Mouse (Mus musculus) T-helper 2 cell (primary cell): ENCODE results near the gene Zbtb32.

ENCODE experiments used
- in situ Hi-C: fragments of 300-600 bp; cut with MboI, MseI; formaldehyde crosslinking; loops from one replicate; pipeline ENCODE4 v1.15.1; 2025; ENCODE audit warnings: high pct_unique_total_duplicates

The Zbtb32 gene

DNA sequence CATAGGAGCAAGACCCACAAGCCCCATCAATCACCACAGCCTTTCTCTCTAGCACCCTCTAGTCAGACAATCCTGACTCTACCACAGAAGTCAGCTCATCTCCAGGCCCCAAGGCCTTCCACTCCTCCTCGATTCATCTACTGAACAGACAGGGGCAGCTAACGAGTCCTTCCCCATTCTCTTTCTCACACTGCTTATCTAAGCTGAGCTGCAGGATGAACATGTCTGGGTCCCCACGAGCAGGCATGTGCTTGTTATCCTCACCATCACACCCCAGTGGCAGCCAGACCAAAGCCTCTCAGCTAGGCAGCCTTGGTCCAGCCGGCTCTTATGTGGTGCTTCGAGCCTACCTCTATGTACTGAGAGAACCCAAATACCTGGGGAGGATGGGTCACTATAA lies 26.3 kb downstream of the Zbtb32 start:
- in situ Hi-C loops: loop anchor here (10.0 kb wide), 1 partner anchor 1408 kb away; no protein-coding TSS in a partner anchor

DNA sequence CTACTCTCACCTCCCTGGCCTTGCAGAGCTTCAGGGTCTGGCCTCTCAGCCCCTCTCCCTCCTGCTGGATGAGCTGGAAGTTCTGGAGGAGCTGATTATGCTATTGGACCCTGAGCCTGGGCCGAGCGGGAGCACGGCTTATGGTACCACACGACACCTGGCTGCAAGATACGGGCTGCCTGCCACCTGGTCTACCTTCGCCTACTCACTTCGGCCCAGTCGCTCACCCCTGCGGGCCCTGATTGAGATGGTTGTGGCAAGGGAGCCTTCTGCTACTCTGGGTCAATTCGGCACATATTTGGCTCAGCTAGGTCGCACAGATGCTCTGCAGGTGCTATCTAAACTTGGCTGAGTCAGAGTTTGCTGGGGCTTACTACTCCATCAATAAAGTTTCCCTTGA lies 31.2 kb downstream of the Zbtb32 start:
- in situ Hi-C loops: no loop called here

DNA sequence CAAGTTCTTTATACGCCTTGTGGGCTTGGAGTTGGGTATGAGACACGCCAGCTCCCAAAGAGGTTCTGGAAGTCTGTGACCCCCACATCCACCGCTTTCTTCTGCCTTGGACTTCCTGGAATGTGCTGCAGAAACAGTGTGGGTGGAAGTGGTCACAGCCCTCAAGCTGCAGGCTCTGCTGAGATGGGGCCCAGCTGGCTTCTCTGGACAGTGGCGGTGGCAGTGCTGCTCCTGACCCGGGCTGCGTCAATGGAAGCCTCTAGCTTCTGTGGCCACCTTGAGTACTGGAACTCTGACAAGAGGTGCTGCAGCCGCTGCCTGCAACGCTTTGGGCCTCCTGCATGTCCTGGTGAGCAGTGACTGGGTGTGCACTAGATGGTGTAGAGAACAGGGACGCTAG lies 32.7 kb downstream of the Zbtb32 start:
- in situ Hi-C loops: no loop called here

DNA sequence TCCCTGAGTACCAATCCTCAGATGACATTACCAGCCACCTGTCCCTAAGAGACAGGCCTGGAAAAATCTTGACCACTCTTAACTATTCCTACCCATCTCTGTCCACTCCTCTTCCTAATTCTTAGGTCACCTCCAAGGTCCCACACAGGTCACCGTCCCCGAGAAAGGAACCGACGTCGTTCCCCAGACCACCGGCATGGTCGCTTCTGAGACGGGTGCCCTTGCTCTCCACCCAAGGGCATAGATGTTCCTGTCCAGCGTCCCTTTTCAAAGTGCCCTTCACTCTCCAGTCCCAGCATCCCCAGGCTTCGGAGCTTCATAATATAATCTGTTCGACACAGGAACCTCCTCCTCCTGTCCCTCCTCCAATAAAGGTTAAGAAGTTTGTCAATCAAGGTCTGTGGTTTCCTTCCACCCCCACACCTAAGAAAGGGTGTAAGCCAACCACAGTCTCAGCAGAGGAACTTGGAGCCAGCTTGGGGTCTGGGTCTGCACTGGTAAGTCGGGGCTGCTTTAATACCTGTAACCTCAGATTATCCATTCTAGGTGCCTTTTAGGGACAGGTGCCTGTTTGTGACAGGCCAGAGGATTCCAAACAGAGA lies 33.6 kb downstream of the Zbtb32 start, which contains the start of gene Igflr1:
Gene Igflr1, plus strand, starts transcription at position 458 of the 602 bp plus-strand sequence.
- in situ Hi-C loops: no loop called here

DNA sequence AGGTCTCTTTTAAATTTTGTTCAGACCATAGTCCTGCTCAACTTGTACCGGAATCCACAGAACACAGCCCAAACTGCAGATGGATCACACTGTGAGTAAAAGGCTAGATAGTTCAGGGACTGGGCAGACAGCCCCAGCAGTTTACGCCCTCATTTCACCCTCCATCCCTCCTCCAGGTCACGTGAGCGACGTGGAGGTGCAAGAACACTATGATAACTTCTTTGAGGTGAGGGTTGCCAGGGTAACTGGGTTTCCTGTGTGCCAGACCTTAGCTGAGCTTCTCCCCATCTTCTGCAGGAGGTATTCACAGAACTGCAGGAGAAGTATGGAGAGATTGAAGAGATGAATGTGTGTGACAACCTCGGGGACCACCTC lies 34.8 kb downstream of the Zbtb32 start:
- in situ Hi-C loops: no loop called here

DNA sequence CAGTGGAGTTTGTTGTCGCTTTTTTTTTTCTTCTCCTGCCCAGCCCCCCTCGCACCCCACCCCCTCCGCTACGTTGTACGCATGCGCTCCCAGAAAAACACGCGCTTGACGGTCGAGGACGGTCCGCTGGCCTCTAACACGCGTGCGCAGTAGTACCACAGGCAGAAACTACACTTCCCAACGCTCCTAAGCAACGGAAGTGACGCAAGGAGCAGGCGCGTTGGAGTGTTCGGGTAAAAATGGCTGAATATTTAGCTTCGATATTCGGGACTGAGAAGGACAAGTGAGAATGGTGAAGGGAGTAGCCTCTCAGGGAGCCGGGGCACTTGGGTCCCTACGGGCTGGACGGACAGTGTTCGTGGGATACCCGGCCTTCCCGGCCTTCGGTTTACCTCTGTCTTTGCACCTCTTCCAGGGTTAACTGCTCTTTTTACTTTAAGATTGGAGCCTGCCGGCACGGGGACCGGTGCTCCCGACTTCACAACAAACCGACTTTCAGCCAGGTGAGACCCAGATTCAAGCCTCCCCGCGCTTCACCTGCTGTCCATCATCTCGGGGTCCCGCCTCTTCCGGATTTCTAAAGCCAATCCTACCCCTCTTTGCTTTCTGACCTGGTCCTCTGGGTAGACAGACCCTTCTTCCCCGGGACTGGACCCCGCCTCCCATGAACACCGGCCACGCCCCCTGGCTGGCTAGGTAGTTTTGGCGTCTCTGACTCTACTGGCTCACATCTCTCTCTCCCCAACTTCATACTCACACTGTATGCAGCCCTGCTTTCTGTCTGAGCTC lies 35.4 kb downstream of the Zbtb32 start, which contains the start of the genes U2af1l4, Gm49396 and Psenen:
Gene U2af1l4, plus strand, starts transcription at position 185 of the 789 bp plus-strand sequence.
Gene Gm49396, plus strand, starts transcription at position 228 of the 789 bp plus-strand sequence.
Gene Psenen, minus strand, starts transcription at position 511 of the 789 bp plus-strand sequence.
- in situ Hi-C loops: no loop called here

DNA sequence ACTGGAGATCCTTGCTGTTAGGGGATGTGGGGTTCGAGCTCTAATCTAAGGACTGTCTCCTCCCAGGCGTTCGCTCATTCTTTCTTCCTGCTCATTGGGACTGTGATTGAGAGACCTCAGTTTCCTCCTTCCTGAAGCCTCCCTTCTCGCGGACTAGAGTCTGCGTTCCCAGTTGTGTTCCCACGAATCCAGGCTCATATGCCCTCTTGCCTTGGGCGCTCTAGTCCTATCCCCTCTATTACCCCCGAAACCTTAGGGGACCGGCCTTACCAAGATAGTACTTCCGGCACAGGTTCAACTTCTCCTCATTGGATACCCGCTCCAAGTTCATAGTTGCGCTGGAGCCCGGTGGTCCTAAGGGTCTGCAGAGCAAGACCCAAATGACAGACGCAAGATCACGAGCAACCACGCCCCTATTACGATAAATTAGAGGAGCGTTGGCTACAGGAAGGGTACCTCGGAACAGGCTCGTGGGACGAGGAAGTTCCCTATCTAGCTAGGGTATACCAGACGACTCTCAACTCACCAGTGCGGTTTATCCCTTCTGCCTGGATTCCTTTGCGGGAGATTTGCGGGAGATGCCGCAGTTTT lies 36.1 kb downstream of the Zbtb32 start:
- in situ Hi-C loops: no loop called here

DNA sequence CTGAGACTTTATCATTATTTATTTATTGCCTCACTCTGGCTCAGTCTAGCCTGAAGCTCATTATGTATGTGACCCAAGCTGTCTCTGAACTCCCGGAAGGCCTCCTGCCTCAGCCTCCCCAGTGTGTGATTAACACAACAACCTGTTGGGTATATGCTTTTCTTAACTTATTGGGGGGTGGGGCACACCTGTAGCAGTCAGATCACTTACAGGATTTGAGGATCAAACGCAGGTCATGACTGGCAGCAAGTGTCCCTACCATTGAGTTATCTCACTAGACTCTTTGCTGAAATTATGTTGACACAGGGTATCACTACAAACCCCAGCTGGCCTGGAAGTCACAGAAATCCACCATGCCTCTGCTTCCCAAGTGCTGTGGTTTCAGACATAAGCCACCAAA lies 38.4 kb downstream of the Zbtb32 start:
- in situ Hi-C loops: no loop called here

DNA sequence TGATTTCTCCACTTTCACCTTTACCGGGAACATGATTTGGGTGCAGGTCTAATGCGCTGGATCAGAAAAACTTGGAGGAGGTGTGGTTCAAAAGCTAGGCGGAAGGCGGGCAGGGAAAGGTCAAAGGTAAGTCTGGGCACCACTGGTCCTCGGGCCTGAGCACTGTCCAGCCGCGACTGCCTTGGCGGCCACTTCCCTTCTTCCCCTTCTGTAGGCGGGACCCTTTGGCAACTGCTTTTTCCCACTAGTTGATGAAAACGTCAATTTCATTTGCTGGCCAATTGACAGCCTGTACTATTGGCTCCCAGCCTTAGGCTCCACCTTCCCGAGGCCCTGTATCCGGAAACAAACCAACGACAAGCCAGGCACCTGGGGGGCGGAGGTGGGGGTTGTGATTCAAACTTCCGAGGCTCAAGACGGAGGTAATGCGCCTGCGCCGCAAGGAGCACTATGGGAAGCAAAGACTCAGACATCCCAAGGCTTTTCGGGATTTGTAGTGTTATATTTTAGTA lies 39.2 kb downstream of the Zbtb32 start, which contains the start of gene Lin37:
Gene Lin37, minus strand, starts transcription at position 396 of the 512 bp plus-strand sequence.
- in situ Hi-C loops: no loop called here

DNA sequence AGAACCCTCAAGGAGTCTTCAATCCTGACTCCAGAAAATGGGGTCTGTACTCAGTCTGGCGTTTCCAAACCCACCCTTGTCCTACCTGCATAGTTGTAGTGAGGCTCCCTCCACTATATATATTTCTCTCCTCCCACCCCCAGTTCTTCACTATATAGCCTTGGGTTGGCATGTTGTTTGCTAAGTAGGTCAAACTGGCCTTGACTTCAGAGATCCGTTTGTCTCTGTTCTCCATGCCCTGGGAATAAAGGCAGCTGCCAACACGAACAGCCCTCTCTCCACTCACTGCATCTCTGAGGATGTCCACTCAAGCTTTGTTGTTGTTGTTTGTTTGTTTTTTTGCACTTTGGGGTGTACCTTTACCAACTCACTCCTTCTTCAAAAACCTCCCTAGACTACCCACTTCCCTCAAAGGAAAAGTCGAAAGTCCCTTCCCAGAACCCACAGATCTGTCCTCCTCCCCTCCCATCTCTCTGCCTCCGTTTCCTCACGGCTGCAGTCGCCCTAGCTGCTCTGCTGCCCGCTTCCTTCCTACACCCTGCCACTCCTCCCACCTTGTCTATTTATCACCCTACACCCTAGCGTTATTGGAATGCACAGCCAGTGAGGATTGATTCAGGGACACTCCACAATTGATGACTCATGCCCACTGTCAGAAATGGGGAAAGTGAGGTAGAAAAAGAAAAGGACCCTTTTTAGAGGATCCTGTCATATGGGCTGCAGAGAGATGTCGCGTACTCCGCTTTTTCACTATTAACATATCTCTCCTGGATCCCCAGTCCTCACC lies 39.9 kb downstream of the Zbtb32 start:
- in situ Hi-C loops: no loop called here

DNA sequence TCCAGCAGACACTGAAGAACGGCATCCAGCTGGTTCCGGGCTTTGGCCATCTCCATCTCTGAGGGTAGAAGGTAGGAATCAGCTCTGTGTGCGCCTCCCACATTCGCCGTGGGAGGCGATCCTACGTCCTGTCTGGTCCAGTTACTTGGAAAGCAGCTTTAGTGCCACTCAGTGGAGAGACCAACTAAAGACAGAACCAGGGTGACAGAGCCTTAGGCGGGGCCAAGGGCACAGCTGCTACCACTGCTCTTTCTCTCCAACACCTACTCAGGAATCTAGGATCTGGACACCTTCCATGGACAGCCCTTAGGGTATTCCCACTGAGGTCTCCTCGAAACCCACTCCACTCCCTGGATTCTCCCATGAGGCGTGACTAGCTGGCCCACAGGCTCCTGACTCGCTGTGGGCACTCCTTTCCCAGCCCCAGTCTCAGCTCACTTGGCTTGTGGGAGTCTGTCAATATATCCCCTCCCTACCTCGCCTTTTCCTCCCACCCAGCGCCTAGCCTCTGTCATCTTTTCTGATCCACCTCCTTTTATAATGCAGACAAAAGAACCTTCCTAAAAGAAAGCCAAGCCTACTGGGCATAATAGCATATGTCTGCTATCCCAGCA lies 40.7 kb downstream of the Zbtb32 start:
- in situ Hi-C loops: no loop called here

DNA sequence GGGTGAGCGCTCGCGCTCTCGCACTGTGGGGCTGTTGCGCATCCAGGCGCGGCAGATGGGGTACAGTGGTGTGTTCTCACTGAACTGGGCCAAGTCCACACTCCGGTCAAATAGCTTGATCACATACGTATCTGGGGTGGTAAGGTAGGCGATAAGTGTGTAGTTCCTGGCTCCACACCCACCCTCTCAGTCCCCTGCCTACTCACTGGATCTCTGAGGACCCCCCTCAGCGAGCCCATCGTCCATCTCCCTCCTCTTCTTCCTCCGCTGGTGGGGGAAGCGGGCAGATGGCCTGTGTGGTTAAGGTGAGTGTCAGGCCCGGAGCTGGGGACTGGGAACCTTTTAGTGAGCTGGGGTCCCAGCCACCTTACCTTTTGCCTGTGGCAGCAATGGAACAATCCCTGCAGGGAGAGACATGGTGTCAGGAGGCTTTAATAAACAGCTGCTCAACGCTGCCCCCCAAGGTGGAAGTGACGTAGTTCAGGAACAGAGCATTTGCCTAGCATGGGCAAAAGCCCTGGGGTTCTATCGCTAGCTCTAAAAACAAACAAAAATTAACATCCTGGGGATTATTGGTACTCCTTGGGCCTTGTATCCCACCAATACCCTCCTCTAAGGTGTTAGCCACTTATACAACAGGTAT lies 41.7 kb downstream of the Zbtb32 start:
- in situ Hi-C loops: no loop called here

DNA sequence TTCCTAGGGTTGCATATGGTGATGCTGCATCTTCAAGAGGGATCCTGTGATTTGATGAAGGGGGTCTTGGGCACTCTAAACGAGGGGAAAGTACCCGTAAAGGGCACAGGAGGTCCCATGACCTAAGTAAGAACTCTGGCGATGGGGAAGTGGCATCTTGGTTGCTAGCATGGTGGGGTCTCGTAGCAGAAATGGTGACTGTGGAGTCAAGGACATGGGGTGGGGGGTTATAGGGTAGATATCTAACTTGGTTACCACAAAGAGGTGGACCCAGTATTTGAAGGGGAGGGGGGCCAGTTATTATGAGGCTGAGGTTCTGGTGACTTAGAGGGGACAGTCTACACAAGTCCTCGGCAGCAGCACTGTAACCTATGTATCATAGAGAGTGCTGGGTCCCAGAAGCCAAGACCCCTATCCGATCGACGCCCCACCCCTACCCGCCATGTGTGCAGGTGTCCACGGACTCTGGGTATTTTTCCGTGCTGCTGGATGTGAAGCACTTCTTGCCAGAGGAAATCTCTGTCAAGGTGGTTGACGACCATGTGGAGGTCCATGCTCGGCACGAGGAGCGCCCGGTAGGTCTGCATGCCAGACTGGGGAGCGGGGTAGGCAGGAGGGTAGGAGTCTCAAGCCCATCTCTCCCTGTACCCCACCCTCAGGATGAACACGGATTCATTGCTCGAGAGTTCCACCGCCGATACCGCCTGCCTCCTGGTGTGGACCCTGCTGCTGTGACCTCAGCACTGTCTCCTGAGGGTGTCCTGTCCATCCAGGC lies 44.7 kb downstream of the Zbtb32 start:
- in situ Hi-C loops: no loop called here

DNA sequence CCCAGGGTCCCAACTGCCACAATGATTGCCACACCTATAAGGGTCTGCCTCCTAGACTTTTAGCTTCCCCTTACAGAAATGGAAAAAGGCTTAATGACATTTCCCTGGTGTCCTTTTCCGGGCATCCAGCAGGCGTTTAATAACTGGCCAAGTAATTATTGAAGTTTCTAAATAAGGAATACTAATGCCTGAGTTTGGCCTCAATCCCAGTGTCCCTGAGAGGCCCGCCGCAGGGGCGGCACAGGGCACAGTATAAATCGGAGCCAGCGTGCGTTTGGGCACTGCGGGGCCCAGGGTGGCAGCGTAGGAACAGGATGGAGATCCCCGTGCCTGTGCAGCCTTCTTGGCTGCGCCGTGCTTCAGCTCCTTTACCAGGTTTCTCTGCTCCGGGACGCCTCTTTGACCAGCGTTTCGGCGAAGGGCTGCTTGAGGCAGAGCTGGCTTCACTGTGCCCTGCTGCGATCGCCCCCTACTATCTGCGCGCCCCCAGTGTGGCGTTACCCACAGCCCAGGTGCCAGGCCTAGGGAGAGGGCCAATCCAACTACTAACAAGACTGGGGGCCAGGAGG lies 45.6 kb downstream of the Zbtb32 start:
- in situ Hi-C loops: no loop called here

DNA sequence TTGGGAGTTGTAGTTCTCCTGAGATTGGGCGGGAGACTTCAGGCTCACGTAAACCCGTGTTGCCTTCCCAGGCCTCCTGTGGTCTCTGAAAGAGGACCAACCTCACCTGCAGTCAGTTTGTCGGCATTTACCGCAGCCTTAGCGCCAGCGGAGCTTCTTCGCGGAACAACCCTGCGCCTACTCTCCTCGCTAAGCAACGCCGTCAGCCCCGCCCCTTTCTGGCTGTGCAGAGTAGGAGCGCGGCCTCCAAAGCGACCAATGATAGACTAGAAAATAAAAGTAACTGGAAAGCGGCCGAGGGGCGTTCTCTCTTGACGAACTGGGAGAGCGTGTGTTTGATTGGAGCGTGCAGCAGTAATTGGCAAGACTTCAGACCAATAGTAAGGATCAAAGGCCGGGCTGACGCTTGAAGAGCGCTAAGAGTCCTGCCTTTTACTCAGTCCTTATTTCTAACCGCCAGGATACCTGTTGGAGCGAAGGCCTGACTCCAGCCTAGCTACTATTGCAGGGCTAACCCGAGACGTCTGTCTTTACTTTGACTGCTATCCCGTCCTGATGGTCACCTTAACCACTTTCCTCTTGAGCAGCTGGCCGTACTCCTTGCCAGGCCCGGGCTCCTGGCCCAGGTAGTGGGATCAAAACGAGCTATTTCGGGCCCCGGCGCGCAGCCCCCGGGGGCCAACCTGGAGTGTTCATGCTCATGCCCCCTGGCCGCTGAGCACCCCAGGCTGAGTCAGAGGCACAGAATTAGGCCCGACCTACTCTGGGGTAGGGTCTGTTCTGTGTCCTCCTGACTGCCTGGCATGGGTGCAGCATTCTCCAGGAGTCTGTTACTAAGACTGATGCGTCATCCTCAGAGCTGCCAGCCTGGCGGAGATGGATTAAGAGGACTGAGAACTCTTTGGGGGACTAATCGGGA lies 46.3 kb downstream of the Zbtb32 start, which contains the start of the genes Hspb6 and Proser3:
Gene Hspb6, plus strand, starts transcription at position 77 of the 919 bp plus-strand sequence.
Gene Proser3, minus strand, starts transcription at position 198 of the 919 bp plus-strand sequence.
- in situ Hi-C loops: no loop called here

DNA sequence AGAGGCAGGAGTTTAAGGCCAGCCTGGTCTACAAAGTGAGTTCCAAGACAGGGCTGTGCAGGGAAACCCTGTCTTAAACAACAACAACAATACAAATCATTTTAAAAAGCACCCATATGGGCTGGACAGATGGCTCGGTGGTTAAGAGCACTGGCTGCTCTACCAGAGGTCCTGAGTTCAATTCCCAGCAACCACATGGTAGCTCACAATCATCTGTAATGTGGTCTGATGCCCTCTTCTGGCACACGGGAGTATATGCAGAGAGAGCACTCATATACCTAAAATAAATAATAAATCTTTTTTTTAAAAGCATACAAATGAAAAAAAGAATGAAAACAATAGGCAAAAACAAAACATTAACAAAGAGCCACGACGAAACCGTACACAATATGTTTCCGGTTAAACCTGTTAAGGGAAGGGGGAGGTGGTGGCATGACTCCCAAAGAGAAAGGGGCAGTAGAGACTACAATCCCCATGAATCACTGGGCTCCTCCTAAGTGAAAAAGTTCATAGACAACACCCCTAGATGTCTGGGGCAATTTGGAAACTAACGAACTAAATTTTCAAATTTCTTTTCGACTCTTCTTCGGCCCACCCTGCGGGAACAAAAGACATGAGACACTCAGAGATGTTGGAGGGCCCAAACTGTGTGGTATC lies 47.1 kb downstream of the Zbtb32 start:
- in situ Hi-C loops: no loop called here

DNA sequence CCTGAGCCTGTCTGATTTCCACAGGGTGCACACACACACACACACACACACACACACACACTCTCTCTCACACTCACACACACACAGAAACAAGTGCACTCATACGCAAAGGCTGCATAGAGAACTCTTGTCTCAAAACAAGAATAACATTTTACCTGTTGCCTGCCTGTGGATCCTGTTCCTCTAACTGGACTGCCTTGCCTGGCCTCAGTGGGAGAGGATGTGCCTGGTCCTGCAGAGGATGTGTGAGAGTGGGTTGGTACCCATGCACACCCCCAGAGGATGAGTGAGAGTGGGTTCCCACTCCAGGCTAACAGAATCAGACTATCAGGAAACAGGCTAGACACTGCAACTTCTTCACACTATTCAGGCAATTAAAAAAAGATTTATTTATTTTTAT lies 48.1 kb downstream of the Zbtb32 start:
- in situ Hi-C loops: no loop called here

DNA sequence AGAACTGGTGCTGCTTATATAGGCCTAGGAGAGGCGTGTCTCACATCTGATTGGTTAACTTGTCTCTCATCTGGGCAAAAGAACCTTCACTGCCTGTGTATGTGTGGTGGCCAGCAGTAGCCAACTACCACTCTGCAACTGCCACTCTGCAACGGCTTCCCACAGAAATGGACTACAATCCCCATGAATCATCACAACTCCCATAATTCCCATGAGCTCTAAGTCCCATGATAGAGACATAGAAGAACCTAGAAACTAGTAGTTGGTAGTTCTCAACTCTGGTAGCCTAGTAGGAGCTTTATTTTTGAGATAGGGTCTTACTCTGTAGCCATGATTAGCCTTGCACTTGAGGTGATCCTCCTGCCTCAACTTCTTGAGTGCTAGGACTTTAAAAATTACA lies 48.8 kb downstream of the Zbtb32 start:
- in situ Hi-C loops: no loop called here
